Mouse (Mus musculus) embryo, embryonic 10 days (tissue): ENCODE measurements at regions not wholly inside any gene's neighbourhood (a gene's known extent, or its start where the extent isn't known, plus 50 kb on each side); places are given as distances from the start of the nearest gene placed in this dataset.

ENCODE experiments used
- DNase-seq: peaks from one replicate; pipeline ENCODE4 v3.0.0-alpha.2; 2015; ENCODE audit warnings: low spot score

- DNase-seq, result no peak
These were observed 83.3 kb upstream of the Agbl1 start for GRCm38 (mm10) chr7:76146385-76146784.

- no peak for DNase-seq
These were observed 72.8 kb upstream of the Agbl1 start for GRCm38 (mm10) chr7:76156869-76157268.

DNA sequence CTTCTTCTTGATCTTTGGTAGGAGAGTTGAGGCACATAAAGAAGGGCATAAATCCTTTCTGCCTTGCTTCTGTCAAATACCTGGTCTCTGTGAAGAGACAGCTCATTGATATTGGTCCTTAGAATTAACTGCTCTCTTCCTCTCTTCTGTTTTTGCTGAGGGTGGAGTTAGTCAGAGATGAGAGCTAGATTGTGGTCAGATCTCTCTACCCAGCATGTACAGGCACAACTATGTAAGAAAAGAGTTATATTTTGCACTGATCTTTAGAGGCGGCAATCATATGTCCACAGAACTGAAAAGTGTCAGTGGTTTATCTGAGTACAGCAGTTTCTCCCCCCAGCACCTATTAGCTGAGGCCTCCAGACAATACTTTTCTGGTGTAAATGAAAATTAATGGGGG lies 65.5 kb upstream of the Agbl1 start:
- DNase-seq, result no peak

DNA sequence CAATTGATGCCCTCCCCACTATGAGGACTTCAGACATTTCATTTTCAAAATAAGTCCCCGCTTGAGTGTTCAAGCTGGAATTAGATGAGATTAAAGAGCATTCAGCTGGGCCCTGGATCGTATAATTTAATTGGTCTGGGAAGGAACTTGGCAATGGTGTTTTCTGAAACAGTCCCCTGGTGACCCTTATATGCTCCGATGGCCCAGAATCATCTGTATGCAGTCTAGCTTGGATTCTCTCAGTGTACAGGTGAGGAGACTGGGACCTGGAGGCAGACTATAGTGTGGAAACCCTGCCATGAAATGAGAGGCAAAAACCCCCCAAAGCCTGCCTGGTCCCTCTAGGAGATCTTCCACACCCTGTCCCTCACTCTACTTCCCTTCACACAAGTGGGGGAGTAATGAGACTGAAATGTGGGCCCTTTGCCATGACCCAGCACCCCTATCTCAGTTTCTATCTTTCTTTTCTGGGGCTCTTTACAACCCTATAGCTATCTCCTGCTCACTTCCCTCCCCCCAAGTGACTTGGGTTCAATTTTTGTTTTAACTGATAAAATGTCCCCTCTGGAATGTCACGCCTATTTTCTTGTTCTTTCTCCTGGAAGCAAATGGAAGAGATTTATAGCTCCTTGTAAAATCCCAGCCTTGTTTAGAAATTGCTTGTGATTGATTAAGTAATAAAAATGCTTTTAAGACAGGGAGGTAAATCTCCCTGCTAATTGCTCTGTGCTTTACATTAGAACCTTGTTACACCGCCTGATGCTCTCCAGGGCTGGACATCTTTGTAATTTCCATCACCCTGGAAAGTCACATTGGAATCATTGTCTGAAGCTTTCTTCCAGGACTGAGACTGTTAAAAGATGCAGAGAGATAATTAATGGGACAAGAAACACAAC lies 64.7 kb upstream of the Agbl1 start:
- DNase-seq, result no peak

DNA sequence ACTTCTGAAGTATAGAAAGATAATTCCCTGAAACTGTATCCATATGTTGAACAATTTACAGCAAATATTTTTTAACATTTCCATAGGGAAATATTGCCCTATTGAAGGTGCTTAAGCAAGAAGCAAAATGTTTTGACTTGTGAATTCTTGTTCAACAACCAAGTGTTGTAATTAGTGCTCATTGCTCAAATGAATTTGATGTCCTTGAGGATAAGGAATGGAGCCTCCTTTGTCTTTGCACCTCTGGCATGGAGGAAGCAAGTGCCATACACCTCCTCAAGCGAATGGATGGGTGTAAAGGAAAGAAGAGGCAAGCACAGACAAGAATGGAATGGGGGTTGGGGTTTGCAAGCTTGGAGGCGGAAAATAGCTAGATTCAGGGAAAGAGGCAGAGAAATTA lies 59.2 kb upstream of the Agbl1 start:
- no peak for DNase-seq

GRCm38 (mm10) chr7:76176235-76176634 lies 53.5 kb upstream of the Agbl1 start:
- DNase-seq, result no peak

- DNase-seq, result no peak
These were observed 52.3 kb upstream of the Agbl1 start for GRCm38 (mm10) chr7:76177420-76177819.
